Mouse (Mus musculus) ES-E14 (cell line): Measurements from ENCODE around the gene Rabgap1l. TPM values are rescaled to one million over a fixed set of nuclear protein-coding genes. Genes with fewer than 3 reads are reported as not detected.
A peak's percentile ranks its signal among the peaks of the same experiment; 100 is the strongest.

ENCODE experiments used
- DNase-seq: peaks from one replicate; pipeline ENCODE4 v3.0.0-alpha.2; 2013; ENCODE audit warnings: low read depth, low spot score
- H3K27ac ChIP-seq: 2 replicates; pipeline ENCODE4 v1.5.1; 2012; ENCODE audit warnings: low read depth, mild to moderate bottlenecking, low read length, moderate library complexity, mixed read lengths; ENCODE audit not compliant: poor library complexity, insufficient read depth, severe bottlenecking
- H3K36me3 ChIP-seq: 2 replicates; pipeline ENCODE4 v1.6.1; 2012; ENCODE audit warnings: mild to moderate bottlenecking, low read length, moderate library complexity, mixed read lengths; ENCODE audit not compliant: control insufficient read depth, poor library complexity, insufficient read depth, severe bottlenecking
- H3K4me1 ChIP-seq, 2 experiments: fragments of 150-350 bp in 1 of 2; sonication (generic) in 1 of 2; 2 replicates each; pipeline ENCODE4 v1.6.1; 2012; ENCODE audit warnings: low read length in 2 of 2, mild to moderate bottlenecking in 1 of 2, mixed read lengths in 1 of 2; ENCODE audit not compliant: control insufficient read depth in 2 of 2, insufficient read depth in 2 of 2, poor library complexity in 1 of 2
- H3K4me3 ChIP-seq, 2 experiments: fragments of 150-350 bp in 1 of 2; sonication (generic) in 1 of 2; 2 replicates each; pipeline ENCODE4 v1.5.1; 2012; ENCODE audit warnings: low read length in 2 of 2, low read depth in 1 of 2, mild to moderate bottlenecking in 1 of 2, mixed read lengths in 1 of 2; ENCODE audit not compliant: insufficient read depth in 1 of 2, poor library complexity in 1 of 2, severe bottlenecking in 1 of 2
- H3K9ac ChIP-seq: 2 replicates; pipeline ENCODE4 v1.6.1; 2012; ENCODE audit warnings: low read depth, mild to moderate bottlenecking, low read length, mixed read lengths; ENCODE audit not compliant: poor library complexity, insufficient read depth, severe bottlenecking
- H3K9me3 ChIP-seq: fragments of 150-350 bp; sonication (generic); 2 replicates; pipeline ENCODE4 v1.6.1; 2012; ENCODE audit warnings: low read depth, mild to moderate bottlenecking, low read length; ENCODE audit not compliant: control insufficient read depth, insufficient read depth
- CHD2 ChIP-seq: IDR thresholded peaks from 2 replicates; pipeline ENCODE4 v1.6.1; 2014; ENCODE audit warnings: mild to moderate bottlenecking, low read depth, low read length, inconsistent platforms
- HCFC1 ChIP-seq: IDR thresholded peaks from 2 replicates; pipeline ENCODE4 v1.6.1; 2012; ENCODE audit warnings: low read length, inconsistent platforms, borderline replicate concordance; ENCODE audit not compliant: insufficient read depth
- MAFK ChIP-seq: IDR thresholded peaks from 2 replicates; pipeline ENCODE4 v1.6.1; 2014; ENCODE audit warnings: mild to moderate bottlenecking, low read depth, low read length, inconsistent platforms; ENCODE audit not compliant: insufficient read depth
- ZC3H11A ChIP-seq: IDR thresholded peaks from 2 replicates; pipeline ENCODE4 v1.6.1; 2012; ENCODE audit warnings: low read depth, mild to moderate bottlenecking, inconsistent platforms, low read length, borderline replicate concordance
- ZNF384 ChIP-seq: IDR thresholded peaks from 2 replicates; pipeline ENCODE4 v1.6.1; 2012; ENCODE audit warnings: low read depth, low read length, inconsistent platforms
- in situ Hi-C, 2 experiments: fragments of 600-800 bp; cut with MboI; formaldehyde crosslinking; loops; one replicate each; pipeline ENCODE4 v1.15.1; 2025; ENCODE audit warnings: low sequenced_read_pairs in 2 of 2, inconsistent platforms in 1 of 2; ENCODE audit not compliant: unreplicated experiment in 2 of 2
- total RNA-seq: library from RNA; depleted of rRNA; stranded (reverse); fragments of 300-350 nt; gene quantifications from 2 replicates; pipeline ENCODE4 v1.2.3, GENCODE M21; 2012

Rabgap1l gene
- total RNA-seq, 1 experiment: 10.3 TPM

DNA sequence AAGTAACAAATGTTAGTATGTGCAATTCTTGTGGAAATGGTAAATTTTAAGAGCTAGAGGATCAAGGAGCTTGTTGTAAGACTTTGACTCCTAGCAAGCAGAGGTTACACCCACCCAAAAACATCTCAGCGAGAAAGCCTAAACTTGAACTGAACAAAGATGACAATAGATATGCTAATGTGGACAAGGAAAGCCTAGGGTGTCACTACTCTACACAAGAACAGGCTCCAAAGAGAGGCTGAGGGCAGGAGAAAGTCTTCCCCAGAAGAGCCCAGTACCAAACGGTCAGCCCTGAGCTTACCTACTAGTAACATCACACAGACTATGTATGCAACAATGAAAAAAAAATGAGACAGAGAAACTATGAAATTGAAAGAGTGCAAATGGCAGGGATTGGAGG, 583.2 kb downstream of the Rabgap1l start:
- peak overlapping the region; percentile 53 to 77 for H3K4me3 ChIP-seq

GRCm38 (mm10) chr1:160205486-160205885, 587.5 kb downstream of the Rabgap1l start:
- Histone ChIP-seq H3K9me3 (no peaks in the 10 kb centered on the region; the same call in 1 of the 2 replicates), H3K4me3 (no peak overlapping the region), H3K36me3 (peaks cover 42% of the 10 kb centered on the region), H3K4me1 (peaks cover 5 to 9% of the 10 kb centered on the region in 2 experiments), H3K9ac (no peak overlapping the region), H3K27ac (no peak overlapping the region)
- TF ChIP-seq CHD2 (no peak), MAFK (no peak), HCFC1 (no peak), ZC3H11A (no peak), ZNF384 (no peak)
- in situ Hi-C loops: no loop called here
- no peak for DNase-seq

More for the DNA sequence above, 583.2 kb downstream of the Rabgap1l start:
- H3K9me3 ChIP-seq: no peaks in the 10 kb centered on the region
- in situ Hi-C loops: no loop called here
- peak; percentile 60 for DNase-seq
- TF ChIP-seq CHD2: peak; percentile 58; the same call in 1 of the 2 replicates
- no peak for TF ChIP-seq ZNF384
- TF ChIP-seq HCFC1: no peak
- peaks cover 5 to 12% of the 10 kb centered on the region in 2 experiments for H3K4me1 ChIP-seq
- no peak overlapping the region for H3K9ac ChIP-seq
- peaks cover 24% of the 10 kb centered on the region for H3K36me3 ChIP-seq
- peak overlapping the region; percentile 46; the same call in 1 of the 2 replicates for H3K27ac ChIP-seq

DNA sequence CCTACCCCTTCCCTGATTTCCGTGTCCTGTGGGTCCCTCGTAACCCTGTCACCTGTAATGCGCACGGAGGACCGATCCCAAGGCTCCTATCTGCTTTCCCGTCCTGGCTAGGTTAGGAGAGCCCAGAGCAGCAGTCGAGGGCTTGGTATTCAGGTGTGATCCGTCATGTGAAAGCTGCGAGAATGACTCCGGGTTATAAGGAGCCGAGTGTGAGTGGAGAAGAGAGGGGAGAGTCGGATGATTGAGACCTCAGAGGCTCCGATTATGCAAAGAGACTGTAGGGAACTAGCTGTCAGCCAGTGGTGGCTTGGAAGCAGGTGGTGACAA, 597.7 kb downstream of the Rabgap1l start:
- peak overlapping the region; percentile 95 to 98 for H3K4me3 ChIP-seq
- peak overlapping the region; percentile 70; the same call in 1 of the 2 replicates for H3K27ac ChIP-seq
- in situ Hi-C loops: no loop called here
- TF ChIP-seq MAFK (no peak), ZC3H11A (no peak), ZNF384 (no peak), HCFC1 (no peak), CHD2 (no peak)
- peaks cover 15% of the 10 kb centered on the region for H3K9me3 ChIP-seq
- peaks cover 0 to 2% of the 10 kb centered on the region in 2 experiments; a peak in 1 of 4 replicates for H3K4me1 ChIP-seq
- no peak for DNase-seq
- peaks cover 18% of the 10 kb centered on the region for H3K36me3 ChIP-seq
- peak overlapping the region; percentile 99 for H3K9ac ChIP-seq

GRCm38 (mm10) chr1:160194529-160195336, 598.3 kb downstream of the Rabgap1l start, which contains the start of gene Mrps14:
Gene Mrps14 (plus strand): TSS chr1:160195215.
- TF ChIP-seq ZC3H11A (no peak), HCFC1 (no peak; the same call in 1 of the 2 replicates), CHD2 (peak; percentile 98), MAFK (no peak), ZNF384 (no peak)

More at GRCm38 (mm10) chr1:160194529-160195336, 598.3 kb downstream of the Rabgap1l start, which contains the start of gene Mrps14:
- DNase-seq: peak; percentile 97
- in situ Hi-C loops: no loop called here
- Histone ChIP-seq H3K9me3 (peaks cover 15% of the 10 kb centered on the region), H3K4me3 (peak within 1 kb of the TSS; percentile 95 to 98), H3K4me1 (peaks cover 0 to 2% of the 10 kb centered on the region in 2 experiments; a peak in 1 of 4 replicates), H3K27ac (peak within 1 kb of the TSS; percentile 70; the same call in 1 of the 2 replicates), H3K9ac (peak within 1 kb of the TSS; percentile 99), H3K36me3 (peaks cover 16% of the 10 kb centered on the region)
